Mouse (Mus musculus) megakaryocyte, embryonic 14.5 days (primary cell): ENCODE results near the gene Acss2.

Source experiments
- FLI1 ChIP-seq: IDR thresholded peaks from 2 replicates; pipeline ENCODE4 v1.6.1; 2012; ENCODE audit warnings: low read length, inconsistent platforms, mixed read lengths
- GATA1 ChIP-seq: IDR thresholded peaks from 3 replicates; pipeline ENCODE4 v1.6.1; 2012; ENCODE audit warnings: mixed read lengths, low read length, inconsistent platforms, borderline replicate concordance

DNA sequence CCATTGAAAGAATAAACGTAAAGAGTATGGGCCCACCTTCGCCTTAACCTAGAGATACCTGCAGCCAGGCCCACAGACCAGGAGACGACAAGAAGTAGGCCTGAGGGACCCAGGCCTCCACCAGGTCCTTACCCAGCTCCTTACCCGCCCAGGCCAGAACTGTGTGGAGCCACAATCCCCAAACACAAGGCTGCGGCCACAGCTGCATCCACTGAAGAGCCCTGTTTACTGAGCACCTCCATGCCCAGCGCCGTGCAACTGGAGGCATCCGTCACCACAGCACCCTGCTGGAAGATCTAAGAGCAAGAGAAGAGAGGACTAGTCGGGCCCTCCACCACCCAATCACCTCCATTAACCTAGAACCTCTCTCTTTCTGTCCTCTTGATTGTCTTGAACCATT, 11.9 kb upstream of the Acss2 start:
- TF ChIP-seq FLI1 (no peak), GATA1 (no peak)
